Mouse (Mus musculus) left cerebral cortex, adult 18-20 months (tissue): ENCODE data around the gene Ctbs. TPM values are rescaled to one million over a fixed set of nuclear protein-coding genes. Genes with fewer than 3 reads are reported as not detected.

Experiments used
- DNase-seq, 2 experiments: peaks; one replicate each; pipeline ENCODE4 v3.0.0; 2021 to 2022; ENCODE audit warnings: low spot score in 2 of 2, mixed read lengths in 1 of 2
- long read RNA-seq, 2 experiments: library from polyadenylated mRNA; stranded (forward); transcript quantifications; one replicate each; pipeline ENCODE4 v2.0.0; 2021
- total RNA-seq, 2 experiments: library from RNA; stranded (reverse); gene quantifications; 2 replicates each; pipeline ENCODE4 v1.2.3; 2021

Gene Ctbs
- 1 to 10 TPM; 6.5 to 7.5 TPM for total RNA-seq
- long read RNA-seq, experiment 1, transcript Ctbs-202 (7 exons, 2,892 nt): major isoform, 6 of 8 reads
- long read RNA-seq, experiment 1, partial matches to known transcripts: 0 of 8 reads
- long read RNA-seq, experiment 1, other reads (novel, unspliced or antisense): 2 of 8 reads
- long read RNA-seq, experiment 2, partial matches to known transcripts: 0 of 4 reads
- long read RNA-seq, experiment 2, other reads (novel, unspliced or antisense): 2 of 4 reads

DNA sequence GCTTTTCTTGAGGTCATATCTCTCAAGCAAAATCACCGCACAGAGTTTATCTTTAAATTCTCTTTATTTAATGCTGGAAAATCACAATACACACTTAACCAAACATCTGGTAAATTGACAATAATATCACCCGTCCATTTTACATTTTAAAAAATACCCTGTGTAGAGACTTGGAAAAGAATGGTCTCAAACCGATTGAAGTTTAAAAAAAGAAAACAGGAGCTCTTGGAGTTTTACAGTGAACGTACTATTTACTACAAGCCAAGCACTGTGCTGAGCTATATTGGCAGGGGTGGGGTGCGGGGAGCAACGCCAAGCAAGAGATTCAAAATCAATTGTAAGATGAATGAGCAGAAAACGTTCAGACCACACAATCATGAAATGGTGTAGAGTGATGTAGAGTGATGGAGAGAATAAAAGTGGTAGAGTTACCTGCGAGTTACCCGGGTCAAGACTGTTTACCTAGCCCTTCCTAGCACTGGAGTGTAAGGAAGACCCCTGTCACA lies at the start of gene Ctbs:
Gene Ctbs (plus strand): TSS at position 51 of the 506 bp plus-strand sequence.
- DNase-seq: no peak

DNA sequence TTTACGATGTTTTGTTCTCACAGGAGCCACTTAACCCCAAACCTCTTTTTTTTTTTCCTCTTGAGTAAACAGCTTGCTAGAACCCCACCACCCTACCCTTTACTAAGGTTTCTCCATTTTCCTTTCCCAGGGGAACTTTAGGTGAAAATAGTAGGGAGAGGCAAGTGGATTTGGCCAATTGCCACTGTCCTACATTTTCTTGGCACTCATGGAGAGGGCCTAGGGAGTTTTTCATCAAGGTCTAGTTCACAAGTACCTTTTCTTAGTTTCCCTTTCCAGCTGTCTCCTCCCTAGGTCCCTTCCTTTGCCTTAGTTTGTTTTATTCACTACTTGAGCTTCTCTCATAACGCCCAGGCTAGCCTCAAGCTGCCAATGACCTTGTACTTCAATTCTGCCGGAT lies 45.8 kb upstream of the Ctbs start:
- no peak for DNase-seq

DNA sequence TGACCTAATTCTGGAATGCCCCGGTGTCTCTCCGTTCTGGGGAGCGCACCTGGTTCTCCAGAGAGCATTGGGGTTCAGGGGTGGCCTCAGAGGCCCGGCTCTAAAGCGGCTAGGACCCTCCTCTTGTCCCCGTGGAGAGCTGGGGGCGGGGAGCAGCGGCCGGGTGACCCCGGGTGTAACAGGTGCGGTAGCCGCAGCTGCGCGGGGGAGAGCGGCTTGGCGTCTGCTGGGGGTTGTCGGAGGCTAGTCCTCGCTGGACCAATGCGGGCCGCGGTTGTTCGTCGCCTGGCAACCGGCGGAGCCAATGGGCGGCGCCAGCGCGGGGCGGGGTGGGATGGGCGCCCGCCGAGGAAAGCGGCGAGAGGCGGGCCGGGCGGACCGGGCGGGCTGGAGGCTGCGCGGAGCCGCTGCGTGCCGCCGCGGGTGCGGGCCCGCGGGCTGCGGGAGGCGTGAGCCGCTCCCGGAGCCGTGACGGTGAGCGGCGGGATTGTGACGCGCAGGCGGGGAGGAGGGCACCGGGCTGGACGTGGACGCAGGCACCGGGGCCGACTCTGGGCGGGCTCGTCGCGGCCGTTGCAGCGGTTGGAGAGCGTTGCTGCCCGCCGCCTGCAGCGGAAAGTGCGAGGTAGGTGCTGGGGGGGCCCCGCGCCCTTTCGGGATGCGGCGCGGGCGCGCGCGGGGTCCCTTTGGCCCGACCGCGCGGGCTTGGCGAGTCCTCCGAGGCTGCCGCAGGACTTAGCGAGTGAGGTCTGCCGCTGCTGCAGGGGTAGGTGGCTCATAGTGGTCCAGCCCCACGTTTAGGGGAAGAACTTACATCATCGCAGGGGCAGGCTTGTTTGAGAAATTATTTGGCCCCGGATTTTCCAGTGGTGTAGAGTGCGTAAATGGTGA lies 45.0 kb upstream of the Ctbs start, which contains the start of gene Ssx2ip:
Gene Ssx2ip (plus strand): TSS at position 332 of the 891 bp plus-strand sequence.
- DNase-seq: peak; percentile 98 to 99

DNA sequence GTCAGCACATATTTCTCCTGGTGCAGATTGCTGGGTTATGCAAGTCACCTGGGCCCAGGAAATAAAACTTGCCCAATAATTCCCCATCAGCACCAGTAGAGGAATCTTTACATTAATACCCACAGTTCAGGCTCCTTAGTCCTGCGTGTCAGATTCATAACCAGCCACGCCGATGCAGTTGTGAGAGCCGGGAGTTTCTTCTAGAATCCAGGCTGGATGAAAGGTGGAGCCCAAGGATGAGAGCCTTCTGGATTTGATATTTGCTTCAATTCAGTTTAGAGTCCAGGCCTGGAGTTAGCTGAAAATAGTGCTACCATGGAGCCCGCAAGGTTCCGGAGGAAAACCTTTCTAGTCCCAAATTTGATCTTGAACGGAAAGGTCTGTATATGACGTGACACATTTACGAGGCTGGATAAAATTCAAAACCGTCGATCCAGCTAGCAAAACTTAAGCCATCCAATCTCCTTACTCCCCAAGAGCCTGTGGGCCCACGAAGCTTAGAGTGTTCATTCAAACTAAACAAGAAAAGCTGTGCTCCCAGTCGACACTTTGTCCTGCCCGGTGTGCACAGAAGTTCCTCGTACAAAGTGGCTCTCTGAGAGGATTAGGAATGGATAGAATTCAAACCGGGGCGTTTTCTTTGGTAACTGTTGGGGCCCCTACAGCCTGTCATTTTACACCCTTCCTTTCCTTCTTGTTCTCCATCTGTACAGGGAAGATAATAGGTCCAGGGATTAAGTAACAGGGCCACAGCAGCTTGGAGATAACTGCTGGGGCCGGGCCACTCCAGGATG lies 44.2 kb upstream of the Ctbs start:
- DNase-seq: no peak

DNA sequence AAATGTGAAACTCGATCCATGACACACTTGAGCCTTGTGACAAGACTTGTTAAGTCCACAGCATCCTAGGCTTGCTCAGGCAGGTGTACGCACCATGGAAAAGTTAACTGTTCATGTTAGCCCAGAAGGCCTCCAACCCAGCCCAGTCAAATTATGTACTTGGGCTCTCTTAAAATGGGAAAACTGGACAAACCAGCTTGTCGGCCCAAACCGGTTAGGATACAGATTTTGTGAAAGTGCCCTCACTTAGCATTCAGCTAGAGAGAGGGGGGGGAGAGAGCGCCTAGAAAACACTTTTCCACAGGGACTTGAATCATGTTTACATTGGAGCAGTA lies 43.6 kb upstream of the Ctbs start:
- DNase-seq: no peak

DNA sequence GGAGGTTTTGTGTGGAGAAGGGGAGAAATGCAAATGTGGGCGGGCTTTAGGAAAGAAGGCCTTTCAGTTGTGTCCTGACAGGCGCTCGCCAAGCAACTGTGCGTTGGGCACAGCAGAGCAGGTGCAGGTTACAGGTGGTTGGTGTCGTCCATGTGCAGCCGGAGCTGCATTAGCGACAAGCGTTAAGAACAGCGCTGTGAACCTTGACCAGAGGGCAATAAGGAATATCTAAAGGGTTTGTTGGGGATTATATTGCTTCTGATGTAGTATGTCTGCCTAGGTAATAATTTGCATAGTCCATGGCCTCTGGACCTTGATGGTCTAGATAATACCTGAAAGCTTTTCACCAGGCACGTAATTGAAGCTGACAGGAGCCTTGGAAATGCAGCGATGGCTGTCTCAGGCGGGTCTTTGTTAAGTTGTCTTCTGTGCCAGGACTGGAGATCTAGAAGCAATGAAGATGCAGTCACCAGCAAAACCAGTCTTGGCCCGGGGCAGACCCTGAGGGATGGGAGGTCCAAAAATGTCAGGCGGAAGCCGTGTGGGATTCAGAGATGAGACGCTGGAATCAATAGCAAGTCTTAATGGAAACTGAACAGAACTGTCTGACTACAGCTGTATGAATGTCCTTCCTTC lies 42.4 kb upstream of the Ctbs start:
- DNase-seq: no peak

DNA sequence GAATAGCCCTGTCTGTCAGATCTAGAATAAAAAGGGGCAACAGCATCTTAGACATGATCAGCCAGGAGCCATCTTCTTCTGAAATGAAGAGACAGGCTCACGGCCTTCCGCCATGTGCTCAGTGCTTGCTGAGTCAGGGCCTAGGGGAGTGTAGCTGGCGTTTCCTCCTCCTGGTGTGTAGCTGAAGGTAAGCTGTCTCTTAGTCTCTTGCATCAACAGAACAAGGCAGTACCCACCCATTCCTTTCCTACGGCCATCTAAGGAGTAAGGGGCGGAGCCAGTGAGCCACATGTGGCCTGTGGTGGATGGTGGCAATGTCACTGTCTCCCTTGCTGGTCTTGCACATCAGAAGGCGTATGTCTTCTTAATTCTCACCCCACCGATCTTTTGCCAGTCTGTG lies 39.5 kb upstream of the Ctbs start:
- no peak for DNase-seq

DNA sequence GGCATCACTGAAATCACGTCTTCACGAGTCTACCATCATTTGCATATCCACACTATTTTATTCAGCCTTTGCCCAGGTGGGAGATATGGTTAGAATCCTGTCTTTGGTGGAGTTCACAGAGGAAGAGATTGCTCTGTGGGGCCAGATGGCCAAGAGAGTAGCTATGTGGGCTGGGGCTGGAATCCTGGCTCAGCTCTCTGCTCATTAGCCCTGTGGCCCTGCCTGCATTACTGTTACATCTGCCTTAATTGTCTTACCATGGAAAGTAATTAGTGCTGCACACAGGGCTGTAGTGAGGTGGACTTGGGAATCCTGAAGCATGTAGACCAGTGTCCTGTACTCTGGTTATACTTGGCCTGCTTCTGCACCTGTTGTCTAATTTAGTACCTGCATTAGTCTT lies 37.6 kb upstream of the Ctbs start:
- DNase-seq: no peak

DNA sequence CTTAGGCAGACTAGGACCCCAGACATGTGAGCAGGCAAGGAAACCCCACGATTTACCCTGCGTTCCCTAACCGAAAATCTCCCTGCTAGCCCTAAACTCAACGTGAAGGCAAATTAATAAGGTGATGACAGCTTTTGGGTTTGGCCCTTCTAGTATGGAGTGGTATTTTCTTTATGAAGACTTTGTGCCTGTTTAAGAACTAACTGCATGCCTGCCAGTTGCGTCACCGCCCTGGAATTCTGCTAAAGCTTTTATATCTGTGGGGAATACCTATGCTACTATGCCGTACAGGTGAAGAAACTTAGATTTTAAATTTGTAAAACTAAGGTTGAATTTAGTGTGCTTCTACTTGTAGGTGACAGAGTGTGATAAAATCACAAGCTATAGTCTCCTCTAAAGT lies 37.1 kb upstream of the Ctbs start:
- no peak for DNase-seq

DNA sequence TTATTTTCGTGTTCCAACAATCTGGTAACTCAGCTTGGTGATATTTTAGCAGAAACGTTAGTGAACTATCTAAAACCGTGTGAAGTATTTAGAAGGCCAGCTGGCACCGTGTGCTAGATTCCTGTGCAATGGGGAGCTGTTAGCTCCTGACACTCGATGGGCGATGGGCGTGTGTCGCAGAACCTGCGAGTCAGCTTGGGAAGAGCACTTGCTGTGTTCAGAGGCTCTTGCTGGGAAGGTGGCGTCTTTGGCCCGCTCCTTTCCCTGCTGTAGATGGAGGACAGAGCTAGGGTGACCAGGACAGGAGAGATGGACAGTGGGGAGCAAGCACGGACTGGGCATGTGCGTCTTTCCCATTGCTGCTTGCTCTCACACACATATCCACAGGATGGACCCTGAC lies 36.6 kb upstream of the Ctbs start:
- peak in 1 of 2 experiments; percentile 45 for DNase-seq

DNA sequence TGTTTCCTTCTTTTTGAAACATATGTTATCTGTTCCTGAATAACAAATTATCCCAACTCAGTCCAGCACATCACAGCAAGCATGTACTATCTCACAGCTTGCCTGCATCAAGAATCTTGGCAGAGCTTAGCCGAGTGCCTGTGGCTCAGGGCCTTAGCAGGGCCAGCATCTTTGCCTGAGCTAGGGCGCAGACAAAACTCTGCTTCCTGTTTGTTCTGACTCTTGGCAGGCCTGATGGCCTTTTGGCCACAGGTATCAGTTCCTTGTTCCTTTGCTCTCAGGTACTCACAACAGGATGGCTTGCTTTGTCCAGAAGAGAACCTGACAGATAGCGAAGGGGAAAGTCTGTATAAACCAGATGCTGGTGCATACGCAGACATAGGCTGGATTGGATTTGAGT lies 35.6 kb upstream of the Ctbs start:
- DNase-seq: no peak

DNA sequence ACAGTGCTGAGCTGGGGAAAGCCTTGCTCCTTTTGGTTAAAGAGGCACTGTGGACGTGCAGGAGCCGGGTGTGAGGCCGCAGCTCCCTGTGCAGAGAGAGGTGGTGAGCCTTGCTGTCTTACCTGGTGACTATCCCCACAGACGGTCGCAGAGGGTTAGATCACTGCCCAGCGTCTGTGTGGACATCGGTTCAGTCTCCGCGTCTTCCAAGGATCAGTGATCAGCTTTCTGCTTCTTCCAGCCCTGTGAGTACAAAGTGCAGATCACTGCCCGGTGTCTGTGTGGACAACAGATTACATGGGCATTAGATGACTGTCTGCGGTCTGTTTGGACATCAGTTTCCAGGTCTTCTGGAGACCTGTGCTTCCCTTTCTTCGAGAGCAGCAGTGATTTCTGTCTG lies 35.0 kb upstream of the Ctbs start:
- no peak for DNase-seq

DNA sequence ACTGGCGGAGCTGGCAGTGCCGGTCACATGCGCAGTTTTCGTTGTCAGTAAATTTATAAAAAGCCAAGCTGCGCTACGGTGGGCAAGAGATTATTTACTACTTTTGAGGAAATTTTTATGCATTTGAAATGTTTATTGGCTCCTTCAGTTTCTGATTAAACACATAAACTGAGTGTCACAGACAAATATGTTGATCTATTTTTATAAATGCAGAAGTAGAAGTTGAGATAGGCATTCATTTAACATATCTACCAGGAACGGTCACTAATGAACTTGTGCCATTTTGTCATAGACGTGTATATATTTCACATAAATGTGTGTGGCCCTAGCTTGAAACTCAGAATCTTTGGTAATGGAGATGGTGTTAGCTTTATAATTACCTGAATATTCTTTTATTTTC lies 31.7 kb upstream of the Ctbs start:
- no peak for DNase-seq

DNA sequence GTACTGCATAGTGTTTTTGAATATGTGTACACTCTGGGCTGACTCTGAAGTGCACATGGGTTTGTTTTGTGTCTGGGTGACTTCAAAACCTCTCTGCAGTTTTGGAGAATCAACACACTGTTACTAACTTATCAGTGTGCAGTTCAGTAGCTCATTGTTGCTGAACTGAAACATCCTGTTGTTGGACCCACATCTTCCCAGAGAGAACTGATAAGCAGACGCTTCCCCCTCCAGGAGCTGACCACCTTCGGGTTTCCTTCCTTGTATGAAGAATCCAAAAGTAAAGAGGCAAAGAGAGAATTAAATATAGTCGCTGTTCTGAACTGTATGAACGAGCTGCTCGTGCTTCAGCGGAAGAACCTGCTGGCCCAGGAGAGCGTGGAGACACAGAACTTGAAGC lies 30.7 kb upstream of the Ctbs start:
- DNase-seq: no peak

DNA sequence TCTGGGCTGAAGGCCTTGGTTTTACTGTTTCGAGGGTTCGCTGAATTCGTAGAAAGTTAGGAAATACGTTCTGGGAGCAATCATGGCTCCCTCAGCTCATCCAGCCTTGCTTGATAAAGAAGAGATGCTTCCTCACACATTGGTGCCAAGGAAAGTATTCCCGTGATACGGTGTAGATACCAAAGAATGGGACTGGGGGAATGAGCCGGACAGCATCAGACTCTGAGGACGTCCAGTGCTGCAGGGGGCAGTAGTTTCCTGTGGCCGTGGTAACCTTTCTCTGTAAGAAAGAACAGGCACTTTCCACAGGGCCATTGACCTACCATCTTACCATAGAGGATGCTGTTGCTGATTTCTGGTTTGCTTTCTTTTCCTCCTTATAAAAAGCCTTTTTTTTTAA lies 30.1 kb upstream of the Ctbs start:
- no peak for DNase-seq

DNA sequence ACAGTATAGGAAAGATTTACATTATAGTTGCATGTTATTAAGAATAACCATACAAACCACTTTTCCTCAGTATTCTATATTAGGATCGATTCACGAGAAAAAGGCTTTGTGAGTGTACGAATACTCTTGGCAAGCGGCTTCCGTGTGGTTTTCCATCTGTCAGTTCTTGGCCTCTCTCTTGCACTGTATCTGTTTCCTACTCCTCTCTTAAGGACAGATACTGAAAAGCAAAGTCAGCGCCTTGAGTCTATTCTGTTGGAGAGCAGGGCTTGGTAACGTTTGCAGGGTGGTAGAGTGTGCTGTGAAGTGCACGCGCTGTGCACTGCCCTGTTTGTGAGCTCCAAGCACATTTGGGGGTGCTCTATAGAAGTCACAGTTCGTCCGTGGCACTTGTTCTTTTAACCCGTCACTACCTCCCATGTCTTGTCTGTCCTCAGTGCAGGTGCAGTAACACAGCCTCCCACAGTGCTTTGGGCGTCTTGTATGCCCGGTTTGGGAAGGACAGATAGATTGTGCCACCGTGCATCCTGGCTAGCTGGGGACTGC lies 29.5 kb upstream of the Ctbs start:
- DNase-seq: no peak

DNA sequence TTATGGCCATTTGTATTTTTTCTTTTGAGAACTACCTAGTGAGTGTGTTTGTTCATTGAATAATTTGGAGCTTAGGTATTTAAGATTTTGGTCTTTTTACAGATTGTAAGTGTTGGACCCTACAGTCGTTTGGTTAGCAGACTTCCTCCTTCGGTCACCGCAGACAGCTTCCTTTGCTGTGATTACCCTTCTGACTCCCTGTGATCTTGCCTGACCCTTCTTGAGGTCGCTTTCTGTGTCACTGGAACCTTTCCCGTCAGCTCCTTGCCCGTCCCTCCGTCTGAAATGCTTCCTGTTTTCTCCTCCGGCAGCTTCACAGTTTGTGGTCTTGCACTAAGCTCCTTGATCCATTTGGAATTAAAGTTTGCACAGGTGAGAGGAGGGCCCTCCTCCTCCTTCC lies 27.8 kb upstream of the Ctbs start:
- DNase-seq: no peak

DNA sequence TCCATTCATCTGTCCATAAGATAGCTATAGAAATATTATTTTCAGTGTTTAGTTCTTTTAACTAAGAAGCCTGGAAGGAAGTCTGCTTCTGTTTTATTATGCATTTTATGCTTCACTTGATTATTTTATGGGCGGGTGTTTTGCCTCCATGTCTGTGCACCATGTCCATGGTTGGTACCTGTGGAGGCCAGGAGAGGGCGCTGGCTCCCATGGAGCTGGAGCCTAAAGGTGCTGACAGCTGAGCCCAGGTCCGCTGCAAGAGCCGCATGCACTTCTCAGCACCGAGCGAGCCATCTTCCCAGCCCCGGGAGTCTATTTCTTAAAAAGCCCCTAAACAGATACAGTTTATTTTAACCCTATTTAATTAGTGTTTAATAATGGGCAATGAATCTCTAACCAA lies 25.9 kb upstream of the Ctbs start:
- no peak for DNase-seq

DNA sequence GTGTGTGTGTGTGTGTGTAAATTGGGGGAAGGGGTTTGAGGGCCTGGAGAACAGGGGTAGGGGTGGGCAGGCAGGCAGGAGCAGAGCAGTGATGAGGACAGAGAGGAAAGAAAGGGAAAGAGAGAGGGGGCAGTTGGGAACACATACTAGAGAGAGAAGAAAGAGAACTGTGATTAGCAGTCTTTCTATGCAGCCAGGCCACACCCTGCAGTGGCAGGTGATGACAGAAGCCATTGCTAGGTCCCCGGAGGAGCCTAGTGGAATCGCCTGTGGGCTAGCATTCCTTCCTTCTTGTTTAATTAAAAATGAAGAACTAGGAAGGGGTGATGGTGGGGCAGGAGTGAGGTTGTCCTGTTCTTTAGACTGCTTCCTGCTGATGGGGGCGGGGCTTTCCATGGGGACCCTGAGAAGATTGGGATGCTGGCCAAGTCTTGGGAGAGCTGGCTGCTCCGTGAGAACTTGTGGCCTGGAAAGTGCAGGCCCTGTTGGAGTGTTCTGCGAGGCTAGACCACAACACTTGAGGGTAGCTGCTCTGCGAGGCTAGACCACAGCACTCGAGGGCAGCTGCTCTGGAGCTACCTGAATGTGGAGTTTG lies 25.2 kb upstream of the Ctbs start:
- DNase-seq: no peak

DNA sequence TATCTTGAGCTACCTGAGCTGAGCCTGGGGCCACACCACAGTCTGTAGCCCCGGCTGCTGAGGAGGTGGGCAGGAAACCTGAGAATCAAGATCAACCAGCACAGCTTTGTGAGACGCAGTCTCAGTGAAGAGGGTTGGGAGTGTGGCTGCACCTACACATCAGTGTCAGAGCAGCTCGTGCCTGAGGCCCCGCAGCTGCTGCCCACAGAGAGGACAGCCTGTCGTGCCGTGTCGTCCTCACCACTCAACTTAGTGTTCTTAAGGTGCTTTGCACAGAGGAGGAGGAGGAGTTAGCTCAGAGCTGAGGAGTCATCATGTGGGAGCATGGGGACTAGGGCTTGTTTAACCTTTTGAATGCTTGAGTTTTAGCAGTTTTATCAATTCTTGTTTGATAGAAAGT lies 23.7 kb upstream of the Ctbs start:
- DNase-seq: no peak

DNA sequence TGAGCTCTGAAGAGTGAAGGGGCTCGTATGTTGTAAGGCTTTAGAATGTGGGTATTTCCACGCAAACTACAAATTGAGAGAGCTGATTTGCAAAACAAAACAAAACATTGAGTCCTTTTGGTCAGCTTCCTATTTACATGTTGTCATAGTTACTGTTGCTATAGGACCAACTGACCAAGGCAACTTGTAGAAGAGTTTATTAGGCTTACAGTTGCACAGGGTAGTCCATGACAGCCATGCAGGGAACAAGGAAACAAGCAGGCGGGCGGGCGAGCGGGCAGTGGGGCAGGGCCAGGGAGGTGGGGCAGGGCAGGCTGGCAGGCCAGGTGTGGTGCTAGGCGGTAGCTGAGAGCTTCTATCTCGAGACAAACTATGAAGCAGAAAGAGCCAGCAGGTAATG lies 23.1 kb upstream of the Ctbs start:
- DNase-seq: no peak
